Mouse (Mus musculus) forebrain, embryonic 16.5 days (tissue): Measurements from ENCODE around the gene Olfr958. TPM values are rescaled to one million over a fixed set of nuclear protein-coding genes. Genes with fewer than 3 reads are reported as not detected.
A peak's percentile ranks its signal among the peaks of the same experiment; 100 is the strongest.

Source experiments
- ATAC-seq: fragments of 200-750 bp; cut with Nextera tagmentation; 2 replicates; pipeline ENCODE4 v1.8.0; 2017; ENCODE audit warnings: mild to moderate bottlenecking, moderate library complexity
- H3K27ac ChIP-seq: fragments of 300-500 bp; sonication (generic); 2 replicates; pipeline ENCODE4 v1.5.1; 2014; ENCODE audit warnings: low read length, control low read depth
- H3K27me3 ChIP-seq: fragments of 300-500 bp; sonication (generic); replicated peaks from 2 replicates; pipeline ENCODE4 v1.6.1; 2014; ENCODE audit warnings: low read length; ENCODE audit not compliant: control insufficient read depth, insufficient read depth
- H3K36me3 ChIP-seq: fragments of 300-500 bp; sonication (generic); 2 replicates; pipeline ENCODE4 v1.6.1; 2014; ENCODE audit not compliant: control insufficient read depth, insufficient read depth
- H3K4me1 ChIP-seq: fragments of 300-500 bp; sonication (generic); replicated peaks from 2 replicates; pipeline ENCODE4 v1.6.1; 2014; ENCODE audit warnings: low read length; ENCODE audit not compliant: control insufficient read depth, insufficient read depth
- H3K4me2 ChIP-seq: fragments of 300-500 bp; sonication (generic); 2 replicates; pipeline ENCODE4 v1.6.1; 2014; ENCODE audit warnings: mild to moderate bottlenecking, low read length, control low read depth
- H3K4me3 ChIP-seq: fragments of 300-500 bp; sonication (generic); replicated peaks from 2 replicates; pipeline ENCODE4 v1.5.1; 2014; ENCODE audit warnings: mild to moderate bottlenecking, low read length, control low read depth
- H3K9ac ChIP-seq: fragments of 300-500 bp; sonication (generic); replicated peaks from 2 replicates; pipeline ENCODE4 v1.6.1; 2014; ENCODE audit warnings: low read depth, low read length, control low read depth
- H3K9me3 ChIP-seq: fragments of 300-500 bp; sonication (generic); 2 replicates; pipeline ENCODE4 v1.6.1; 2016; ENCODE audit warnings: low read length; ENCODE audit not compliant: control insufficient read depth
- WGBS: fragments of 180-500 bp; shearing (Covaris S2); extraction: QIAGEN DNeasy Blood & Tissue Kit; methylation state at CpG from one replicate; pipeline ENCODE4 v1.1.7; 2014; 5-methylcytosine and 5-hydroxymethylcytosine counted together
- polyA plus RNA-seq: library from polyadenylated mRNA; unstranded; fragments of >200 nt; fragmentation: Nextera tagmentation; extraction: Ambion mirVana; gene quantifications from 2 replicates; pipeline ENCODE4 v1.2.1, GENCODE M21; 2015

Gene Olfr958
- polyA plus RNA-seq, 1 experiment from 2014 or later, result not detected

DNA sequence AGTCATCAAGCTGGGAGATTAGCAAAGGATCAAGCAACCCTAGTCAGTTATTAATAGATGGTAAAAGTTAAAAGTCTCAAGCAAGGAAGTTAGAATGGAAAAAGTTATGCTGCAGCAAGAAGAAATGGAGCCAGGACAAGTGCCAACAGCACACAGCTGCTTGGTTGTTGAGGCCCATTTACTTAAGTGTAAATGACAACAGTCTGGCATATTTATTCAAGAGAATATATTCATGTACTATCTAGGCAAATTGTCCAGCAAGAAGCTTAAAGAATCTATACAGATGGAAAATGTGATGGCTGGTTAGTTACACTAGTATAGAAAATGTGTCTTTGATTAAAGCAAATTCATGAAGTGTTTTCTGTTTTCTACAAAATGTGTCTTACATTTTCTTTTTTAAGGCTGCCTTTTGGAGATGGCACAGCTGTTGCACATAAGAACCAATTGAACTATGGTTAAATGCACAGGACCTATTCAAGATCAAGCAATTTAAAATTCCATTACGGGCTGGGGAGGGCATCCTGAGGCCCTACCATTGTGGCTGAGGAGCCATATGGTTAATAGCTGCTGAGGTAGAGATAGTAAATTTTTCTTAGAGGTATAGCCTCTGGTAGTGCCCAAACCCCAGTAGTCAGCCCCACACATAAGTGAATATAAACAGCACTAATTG, 30.1 kb downstream of the Olfr958 start:
- H3K4me3 ChIP-seq, result no peak overlapping the region
- no peak overlapping the region for H3K4me2 ChIP-seq
- no peaks in the 10 kb centered on the region for H3K36me3 ChIP-seq
- no peak overlapping the region for H3K9ac ChIP-seq
- WGBS, result 79% methylated on average over 1 of the region's 1 CpGs
- H3K9me3 ChIP-seq, result no peaks in the 10 kb centered on the region
- ATAC-seq, result no peak
- H3K27me3 ChIP-seq, result no peaks in the 10 kb centered on the region
- no peaks in the 10 kb centered on the region for H3K4me1 ChIP-seq
- no peak overlapping the region for H3K27ac ChIP-seq

DNA sequence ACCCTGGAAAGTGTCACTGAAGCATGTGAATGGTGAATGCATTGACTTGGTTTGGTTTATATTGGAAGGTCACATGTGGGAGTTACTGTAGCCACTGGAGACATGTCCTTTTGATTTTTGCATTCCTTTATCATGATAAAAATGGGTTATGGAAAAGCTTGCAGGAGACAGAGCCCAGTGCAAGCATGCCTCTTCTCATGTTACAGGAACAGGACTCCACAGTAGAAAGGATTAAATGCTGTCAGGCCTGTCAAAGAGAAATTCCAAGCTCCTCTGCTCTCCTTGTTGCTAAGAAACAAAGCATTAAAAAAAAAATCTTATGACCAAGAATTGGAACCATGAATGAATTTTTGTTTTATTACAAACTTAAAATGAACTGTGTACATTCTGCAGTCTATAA, 35.3 kb downstream of the Olfr958 start:
- H3K9me3 ChIP-seq, result no peaks in the 10 kb centered on the region
- no peak overlapping the region for H3K4me2 ChIP-seq
- no peak overlapping the region for H3K4me3 ChIP-seq
- no peak overlapping the region for H3K9ac ChIP-seq
- no peaks in the 10 kb centered on the region for H3K36me3 ChIP-seq
- H3K27me3 ChIP-seq, result no peaks in the 10 kb centered on the region
- no peak for ATAC-seq
- H3K27ac ChIP-seq, result no peak overlapping the region
- no peaks in the 10 kb centered on the region for H3K4me1 ChIP-seq

DNA sequence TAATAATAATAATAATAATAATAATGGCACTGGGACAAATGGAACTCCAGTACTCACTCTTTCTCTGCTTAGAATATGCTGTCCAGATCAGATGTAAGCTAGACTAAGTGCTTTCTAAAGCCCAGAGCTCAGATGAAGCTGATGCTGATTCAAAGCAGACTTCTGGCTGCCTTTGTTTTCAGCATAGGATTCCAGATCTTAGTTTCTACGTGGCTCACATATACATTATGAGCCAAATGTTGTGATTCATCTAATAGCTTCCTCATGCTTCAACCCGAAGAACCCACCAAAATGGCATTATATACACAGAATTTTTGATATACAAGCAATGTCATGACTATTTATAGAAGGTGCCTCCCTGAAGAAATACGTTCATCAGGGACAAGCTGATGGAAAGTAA, 38.3 kb downstream of the Olfr958 start, which contains the start of gene Olfr957:
Gene Olfr957, minus strand, starts transcription at position 279 of the 400 bp plus-strand sequence.
- Histone ChIP-seq H3K27ac (no peak within 1 kb of the TSS), H3K4me2 (no peak within 1 kb of the TSS), H3K27me3 (no peaks in the 10 kb centered on the region), H3K9ac (no peak within 1 kb of the TSS), H3K4me1 (no peaks in the 10 kb centered on the region), H3K4me3 (no peak within 1 kb of the TSS), H3K9me3 (no peaks in the 10 kb centered on the region), H3K36me3 (no peaks in the 10 kb centered on the region)
- 69% methylated on average over 3 of the region's 3 CpGs for WGBS
- no peak for ATAC-seq

DNA sequence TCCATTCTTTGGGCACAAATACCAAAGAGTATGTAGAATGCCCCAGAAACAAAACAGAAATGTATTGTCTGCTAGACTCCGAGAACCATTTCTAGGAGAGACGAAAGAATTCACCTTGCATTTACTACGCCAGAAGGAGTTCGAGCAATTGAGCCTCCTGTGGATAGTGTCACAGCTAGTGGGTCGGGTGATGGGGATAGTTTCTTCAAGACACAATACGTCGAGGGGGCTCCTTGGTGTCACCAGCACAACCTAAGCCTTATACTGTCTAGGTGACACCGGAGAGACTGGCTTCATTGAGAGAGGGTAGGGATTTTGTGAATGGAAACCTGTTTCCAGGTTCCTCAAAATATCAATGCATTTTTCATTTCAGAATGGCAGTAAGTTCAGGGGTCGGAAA, 44.4 kb downstream of the Olfr958 start:
- 79% methylated on average over 9 of the region's 9 CpGs for WGBS
- Histone ChIP-seq H3K27ac (no peak overlapping the region), H3K36me3 (no peaks in the 10 kb centered on the region), H3K4me2 (no peak overlapping the region), H3K4me1 (no peaks in the 10 kb centered on the region), H3K9ac (no peak overlapping the region), H3K27me3 (no peaks in the 10 kb centered on the region), H3K9me3 (no peaks in the 10 kb centered on the region), H3K4me3 (no peak overlapping the region)
- ATAC-seq, result peak; percentile 15; the same call in 1 of the 2 replicates

DNA sequence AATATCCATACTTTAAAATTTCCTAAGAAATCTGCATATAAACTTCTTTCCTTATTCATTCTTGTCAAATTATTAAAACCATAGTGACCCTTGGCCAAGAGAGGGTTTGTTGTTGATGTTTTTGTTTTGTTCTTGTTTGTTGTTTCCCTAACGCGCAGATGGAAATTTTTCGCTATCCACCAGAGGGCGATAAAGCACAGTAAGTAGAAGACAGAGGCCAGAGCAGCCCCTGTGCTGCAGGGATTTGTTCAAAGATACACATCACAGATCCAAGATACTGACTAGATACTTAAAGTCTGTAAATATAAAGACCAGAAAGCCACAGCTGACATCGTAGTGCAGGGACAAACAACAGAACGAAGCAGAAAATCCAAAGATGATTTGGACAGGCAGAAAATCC, 44.9 kb downstream of the Olfr958 start:
- ATAC-seq, result peak; percentile 88
- H3K4me2 ChIP-seq, result no peak overlapping the region
- no peaks in the 10 kb centered on the region for H3K27me3 ChIP-seq
- no peaks in the 10 kb centered on the region for H3K36me3 ChIP-seq
- H3K4me3 ChIP-seq, result no peak overlapping the region
- no peak overlapping the region for H3K9ac ChIP-seq
- 10% methylated on average over 6 of the region's 6 CpGs for WGBS
- no peaks in the 10 kb centered on the region for H3K4me1 ChIP-seq
- no peak overlapping the region for H3K27ac ChIP-seq
- no peaks in the 10 kb centered on the region for H3K9me3 ChIP-seq

Other genes with a start within 250 kb of the Olfr958 start
- gene Olfr948, start 228.0 kb downstream of the Olfr958 start, polyA plus RNA-seq, result not detected in 2 replicates
- gene Olfr951, start 166.6 kb downstream of the Olfr958 start, polyA plus RNA-seq, result not detected in 2 replicates
- not detected in 2 replicates for gene Olfr952, start 126.9 kb downstream of the Olfr958 start, polyA plus RNA-seq
- not detected in 2 replicates for gene Olfr954, start 97.4 kb downstream of the Olfr958 start, polyA plus RNA-seq
- not detected in 2 replicates for gene Olfr955, start 82.1 kb downstream of the Olfr958 start, polyA plus RNA-seq
- not detected in 2 replicates for gene Olfr44, start 60.1 kb downstream of the Olfr958 start, polyA plus RNA-seq
- gene Olfr957, start 38.2 kb downstream of the Olfr958 start, polyA plus RNA-seq, result not detected in 2 replicates
- not detected in 2 replicates for gene Olfr959, start 21.5 kb upstream of the Olfr958 start, polyA plus RNA-seq
- gene AW551984, start 50.3 kb upstream of the Olfr958 start, polyA plus RNA-seq, result 36.8 and 73.0 TPM in 2 replicates
- gene Olfr148, start 56.6 kb upstream of the Olfr958 start, polyA plus RNA-seq, result not detected in 2 replicates
- not detected in 2 replicates for gene Olfr960, start 67.3 kb upstream of the Olfr958 start, polyA plus RNA-seq
- not detected in 2 replicates for gene Olfr961, start 91.0 kb upstream of the Olfr958 start, polyA plus RNA-seq
- gene Olfr963, start 113.2 kb upstream of the Olfr958 start, polyA plus RNA-seq, result not detected in 2 replicates
- not detected in 2 replicates for gene Olfr149, start 153.1 kb upstream of the Olfr958 start, polyA plus RNA-seq
- not detected in 2 replicates for gene Olfr965, start 157.3 kb upstream of the Olfr958 start, polyA plus RNA-seq
- gene Olfr150, start 176.9 kb upstream of the Olfr958 start, polyA plus RNA-seq, result not detected in 2 replicates
- not detected in 2 replicates for gene Olfr967, start 192.2 kb upstream of the Olfr958 start, polyA plus RNA-seq
- not detected in 2 replicates for gene Olfr968, start 229.2 kb upstream of the Olfr958 start, polyA plus RNA-seq
- not detected in 2 replicates for gene Olfr969, start 236.9 kb upstream of the Olfr958 start, polyA plus RNA-seq